Mouse (Mus musculus) intestine, postnatal 0 days (tissue): Measurements from ENCODE around the gene Baat. TPM values are rescaled to one million over a fixed set of nuclear protein-coding genes. Genes with fewer than 3 reads are reported as not detected.
"Not testable (repeated sequence)": the region's sequence is repeated elsewhere in the genome, so short reads cannot be mapped to it uniquely, and the experiment has no call there.

Experiments used
- ATAC-seq: fragments of 200-750 bp; cut with Nextera tagmentation; 2 replicates; pipeline ENCODE4 v1.8.0; 2017; ENCODE audit warnings: mild to moderate bottlenecking, moderate TSS enrichment, moderate library complexity
- H3K27ac ChIP-seq: fragments of 300-500 bp; sonication (generic); 2 replicates; pipeline ENCODE4 v1.5.1; 2014; ENCODE audit warnings: mild to moderate bottlenecking, low read depth, low read length, moderate library complexity
- H3K27me3 ChIP-seq: fragments of 300-500 bp; sonication (generic); replicated peaks from 2 replicates; pipeline ENCODE4 v1.6.1; 2014; ENCODE audit warnings: low read length, mixed read lengths; ENCODE audit not compliant: control insufficient read depth, insufficient read depth
- H3K36me3 ChIP-seq: fragments of 300-500 bp; sonication (generic); 2 replicates; pipeline ENCODE4 v1.6.1; 2014; ENCODE audit warnings: mild to moderate bottlenecking, moderate library complexity; ENCODE audit not compliant: control insufficient read depth, insufficient read depth
- H3K4me1 ChIP-seq: fragments of 300-500 bp; sonication (generic); replicated peaks from 2 replicates; pipeline ENCODE4 v1.6.1; 2014; ENCODE audit warnings: antibody characterized with exemption, low read length, mixed read lengths; ENCODE audit not compliant: control insufficient read depth, insufficient read depth
- H3K4me2 ChIP-seq: fragments of 300-500 bp; sonication (generic); replicated peaks from 2 replicates; pipeline ENCODE4 v1.6.1; 2014; ENCODE audit warnings: low read depth, mild to moderate bottlenecking, moderate library complexity
- H3K4me3 ChIP-seq: fragments of 300-500 bp; sonication (generic); 2 replicates; pipeline ENCODE4 v1.5.1; 2014; ENCODE audit warnings: low read depth, low read length
- H3K9ac ChIP-seq: fragments of 300-500 bp; sonication (generic); 2 replicates; pipeline ENCODE4 v1.6.1; 2014; ENCODE audit warnings: mild to moderate bottlenecking, low read depth, low read length
- H3K9me3 ChIP-seq: fragments of 300-500 bp; sonication (generic); 2 replicates; pipeline ENCODE4 v1.6.1; 2016; ENCODE audit warnings: mixed run types; ENCODE audit not compliant: control insufficient read depth
- CTCF ChIP-seq: sonication (generic); IDR thresholded peaks from 2 replicates; pipeline ENCODE4 v1.5.1; 2016; ENCODE audit warnings: low read depth, mild to moderate bottlenecking, control low read depth, antibody characterized with exemption, moderate library complexity
- WGBS: fragments of 180-500 bp; shearing (Covaris S2); extraction: QIAGEN DNeasy Blood & Tissue Kit; methylation state at CpG from one replicate; pipeline ENCODE4 v1.1.7; 2014; 5-methylcytosine and 5-hydroxymethylcytosine counted together
- polyA plus RNA-seq: library from polyadenylated mRNA; unstranded; fragments of >200 nt; fragmentation: Nextera tagmentation; extraction: Ambion mirVana; gene quantifications from 2 replicates; pipeline ENCODE4 v1.2.1, GENCODE M21; 2015

Baat gene
- polyA plus RNA-seq, 1 experiment from 2014 or later, result 0.52 TPM

- Histone ChIP-seq H3K4me3 (no peak overlapping the region), H3K4me2 (no peak overlapping the region), H3K36me3 (no peaks in the 10 kb centered on the region), H3K9me3 (no peaks in the 10 kb centered on the region), H3K4me1 (no peaks in the 10 kb centered on the region), H3K9ac (no peak overlapping the region), H3K27me3 (no peaks in the 10 kb centered on the region), H3K27ac (no peak overlapping the region)
- WGBS, result 23% methylated on average over 1 of the region's 1 CpGs
- ATAC-seq, result no peak
- TF ChIP-seq CTCF, result no peak
Observed at GRCm38 (mm10) chr4:49451848-49452551, 54.4 kb downstream of the Baat start.

- H3K27me3 ChIP-seq, H3K4me2 ChIP-seq, ATAC-seq, H3K36me3 ChIP-seq, H3K9ac ChIP-seq, H3K4me1 ChIP-seq, H3K4me3 ChIP-seq, H3K9me3 ChIP-seq, H3K27ac ChIP-seq: not testable (repeated sequence)
- WGBS, result 60% methylated on average over 1 of the region's 1 CpGs
Observed at GRCm38 (mm10) chr4:49451133-49451847, 55.1 kb downstream of the Baat start.

Other genes starting within 250 kb of the Baat start
- not detected in 2 replicates for gene Acnat2, start 98.4 kb downstream of the Baat start, polyA plus RNA-seq
- gene Acnat1, start 32.6 kb downstream of the Baat start, polyA plus RNA-seq, result 8.4 and 10.6 TPM in 2 replicates
- 46.0 and 46.3 TPM in 2 replicates for gene Mrpl50, start 14.5 kb upstream of the Baat start, polyA plus RNA-seq
- gene Zfp189, start 14.6 kb upstream of the Baat start, polyA plus RNA-seq, result 2.0 and 2.4 TPM in 2 replicates
- gene Aldob, start 43.0 kb upstream of the Baat start, polyA plus RNA-seq, result 1,579 and 1,674 TPM in 2 replicates
- 22.6 and 23.6 TPM in 2 replicates for gene Tmem246, start 91.3 kb upstream of the Baat start, polyA plus RNA-seq
- gene Rnf20, start 125.4 kb upstream of the Baat start, polyA plus RNA-seq, result 15.6 and 16.4 TPM in 2 replicates
- not detected in 2 replicates for gene Ppp3r2, start 175.5 kb upstream of the Baat start, polyA plus RNA-seq